Mouse (Mus musculus): Measurements from ENCODE around the gene Foxa1.

- TF ChIP-seq CTCF (IDR thresholded peaks at IDR 0.05; ENCODE audit: borderline replicate concordance, insufficient read depth, low read length) (no peak), POLR2A (IDR thresholded peaks at IDR 0.05; ENCODE audit: low read depth, low read length) (no peak)
Observed at GRCm38 (mm10) chr12:57505329-57505728, 41.4 kb downstream of the Foxa1 start.

All from embryonic fibroblast, embryonic 13.5 days (primary cell).